20 mouse cellular contexts compared by ENCODE assay signal in the genomic region with DNA sequence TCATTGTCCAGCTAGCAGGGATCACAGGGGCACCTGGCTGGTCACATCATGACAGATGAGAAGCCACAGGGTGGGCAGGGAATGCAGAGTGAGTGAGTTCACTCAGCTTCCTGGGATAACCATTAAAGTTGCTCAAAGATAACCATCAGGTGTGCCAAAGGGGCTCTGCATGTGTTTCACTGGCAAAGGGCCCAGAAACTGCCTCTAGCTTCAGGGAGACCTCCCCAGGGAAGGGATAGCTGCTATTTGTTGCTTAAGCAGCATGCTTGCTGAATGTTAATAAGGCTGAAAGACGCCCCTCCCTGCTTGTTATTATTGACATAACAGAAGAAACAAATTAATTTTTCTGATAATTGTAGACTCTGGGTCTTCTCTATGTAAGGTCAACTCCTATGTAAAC. TPM values are rescaled to one million over a fixed set of nuclear protein-coding genes. Genes with fewer than 3 reads are reported as not detected.
DNase-seq lines count a peak whose midpoint lies in the region; ATAC-seq and TF ChIP-seq lines count a peak whose summit lies in the region.
"Had no signal": no experiment of that assay in that cellular context is flagged by ENCODE, and none has a peak within 500 bp of the region (broad histone marks: within the 10 kb centered on the region; RNA-seq: fewer than 3 reads in every experiment).

No protein-coding gene starts in this region.

- H3K4me1 ChIP-seq in forebrain, embryonic 13.5 days, result peaks cover 37% of the 10 kb centered on the region
- H3K4me1 ChIP-seq in forebrain, postnatal 0 days (ENCODE audit: insufficient read depth), result peaks cover 14% of the 10 kb centered on the region
- H3K4me1 ChIP-seq in midbrain, embryonic 12.5 days, result peaks cover 32% of the 10 kb centered on the region
- peaks cover 22% of the 10 kb centered on the region for H3K4me1 ChIP-seq in midbrain, embryonic 15.5 days
- peaks cover 50% of the 10 kb centered on the region for H3K4me1 ChIP-seq in liver, embryonic 12.5 days
- peaks cover 9% of the 10 kb centered on the region for H3K4me1 ChIP-seq in thymus, adult 2 months (replicated peaks; ENCODE audit: control insufficient read depth, insufficient read depth, low read length)

- DNase-seq in forebrain, postnatal 0 days, result no peak
- DNase-seq in NIH3T3 (ENCODE audit: low read depth), result peak; percentile 51
- no peak for DNase-seq in thymus, adult 2 months
- DNase-seq: adrenal gland, adult 8-10 months; cerebellum, adult 9-10 months; gastrocnemius, postnatal 14 days; heart, adult 2 months; kidney, adult 2 months; kidney, postnatal 36 days; layer of hippocampus, adult 9-11 months; liver, embryonic 13.5 days; right cerebral cortex, postnatal 14 days; thymus, postnatal 14 days had no signal

- ATAC-seq in forebrain, embryonic 13.5 days, result no peak
- ATAC-seq in forebrain, postnatal 0 days, result no peak
- ATAC-seq in midbrain, embryonic 12.5 days (ENCODE audit: low FRiP score, low read depth), result no peak
- ATAC-seq in midbrain, embryonic 15.5 days (replicated peaks), result no peak
- ATAC-seq in liver, embryonic 12.5 days, result no peak

- peak overlapping the region; percentile 25; the same call in 1 of the 2 replicates for H3K27ac ChIP-seq in forebrain, embryonic 13.5 days
- H3K27ac ChIP-seq in forebrain, postnatal 0 days (ENCODE audit: low read depth, low read length), result no peak overlapping the region
- H3K27ac ChIP-seq in midbrain, embryonic 12.5 days (replicated peaks), result 0 out of 2 replicates have a peak overlapping the region, but pooled peaks have one; percentile 26
- H3K27ac ChIP-seq in midbrain, embryonic 15.5 days, result no peak overlapping the region
- H3K27ac ChIP-seq in liver, embryonic 12.5 days, result 0 out of 2 replicates have a peak overlapping the region, but pooled peaks have one; percentile 1
- no peak overlapping the region for H3K27ac ChIP-seq in thymus, adult 2 months (ENCODE audit: control insufficient read depth, insufficient read depth, low read length)
- H3K27ac ChIP-seq: heart, adult 2 months; heart, embryonic 15.5 days; neural tube, embryonic 13.5 days; stomach, embryonic 15.5 days had no signal

- H3K9ac ChIP-seq in forebrain, embryonic 13.5 days, result no peak overlapping the region
- no peak overlapping the region for H3K9ac ChIP-seq in forebrain, postnatal 0 days
- no peak overlapping the region for H3K9ac ChIP-seq in midbrain, embryonic 12.5 days (replicated peaks)
- no peak overlapping the region for H3K9ac ChIP-seq in midbrain, embryonic 15.5 days
- no peak overlapping the region for H3K9ac ChIP-seq in liver, embryonic 12.5 days
- H3K9ac ChIP-seq: heart, embryonic 15.5 days; liver, embryonic 13.5 days; neural tube, embryonic 13.5 days; stomach, embryonic 15.5 days had no signal

- no peak overlapping the region for H3K4me3 ChIP-seq in forebrain, embryonic 13.5 days
- H3K4me3 ChIP-seq in forebrain, postnatal 0 days (ENCODE audit: low read depth, low read length), result no peak overlapping the region
- no peak overlapping the region for H3K4me3 ChIP-seq in midbrain, embryonic 12.5 days
- H3K4me3 ChIP-seq in midbrain, embryonic 15.5 days, result no peak overlapping the region
- no peak overlapping the region for H3K4me3 ChIP-seq in liver, embryonic 12.5 days
- H3K4me3 ChIP-seq in thymus, adult 2 months (ENCODE audit: control insufficient read depth, insufficient read depth, low read length), result no peak overlapping the region
- H3K4me3 ChIP-seq: heart, adult 2 months; heart, embryonic 15.5 days; liver, embryonic 13.5 days; neural tube, embryonic 13.5 days; stomach, embryonic 15.5 days had no signal

- no peak for TF ChIP-seq POLR2A in thymus, adult 2 months (IDR thresholded peaks at IDR 0.05; ENCODE audit: control insufficient read depth, extremely low read depth, insufficient read depth, low read length, poor library complexity)

- no peaks in the 10 kb centered on the region for H3K27me3 ChIP-seq in forebrain, embryonic 13.5 days
- H3K27me3 ChIP-seq in forebrain, postnatal 0 days (ENCODE audit: insufficient read depth, low read length), result no peaks in the 10 kb centered on the region
- H3K27me3 ChIP-seq in midbrain, embryonic 12.5 days, result no peaks in the 10 kb centered on the region
- H3K27me3 ChIP-seq in midbrain, embryonic 15.5 days (replicated peaks), result no peaks in the 10 kb centered on the region
- H3K27me3 ChIP-seq in liver, embryonic 12.5 days (replicated peaks), result peaks cover 8% of the 10 kb centered on the region
- H3K27me3 ChIP-seq in thymus, adult 2 months (ENCODE audit: control insufficient read depth, insufficient read depth, low read length), result no peaks in the 10 kb centered on the region
- H3K27me3 ChIP-seq: heart, embryonic 15.5 days; neural tube, embryonic 13.5 days; stomach, embryonic 15.5 days had no signal

- peaks cover 22% of the 10 kb centered on the region for H3K36me3 ChIP-seq in forebrain, embryonic 13.5 days (ENCODE audit: poor library complexity, severe bottlenecking)
- H3K36me3 ChIP-seq in forebrain, postnatal 0 days (ENCODE audit: insufficient read depth), result peaks cover 7% of the 10 kb centered on the region; the same call in 1 of the 2 replicates
- H3K36me3 ChIP-seq in midbrain, embryonic 12.5 days, result peaks cover 15% of the 10 kb centered on the region
- no peaks in the 10 kb centered on the region for H3K36me3 ChIP-seq in midbrain, embryonic 15.5 days (replicated peaks)
- H3K36me3 ChIP-seq in liver, embryonic 12.5 days, result no peaks in the 10 kb centered on the region
- no peaks in the 10 kb centered on the region for H3K36me3 ChIP-seq in thymus, adult 2 months (ENCODE audit: control insufficient read depth, insufficient read depth, low read length)
- H3K36me3 ChIP-seq: heart, embryonic 15.5 days; liver, embryonic 13.5 days had no signal

- 37% methylated on average over 1 of the region's 1 CpGs for WGBS in forebrain, embryonic 13.5 days
- 21% methylated on average over 1 of the region's 1 CpGs for WGBS in forebrain, postnatal 0 days
- 70% methylated on average over 1 of the region's 1 CpGs for WGBS in midbrain, embryonic 12.5 days
- WGBS in midbrain, embryonic 15.5 days, result 39% methylated on average over 1 of the region's 1 CpGs
- WGBS in liver, embryonic 12.5 days (ENCODE audit: insufficient replicate concordance), result 75% methylated on average over 1 of the region's 1 CpGs
- WGBS in thymus, adult 2 months, result 95% methylated on average over 1 of the region's 1 CpGs

- TF ChIP-seq CTCF in forebrain, postnatal 0 days (IDR thresholded peaks at IDR 0.05; ENCODE audit: low read depth), result no peak
- TF ChIP-seq CTCF in thymus, adult 2 months (IDR thresholded peaks at IDR 0.05; ENCODE audit: borderline replicate concordance, control insufficient read depth, extremely low read depth, insufficient read depth, low read length, poor library complexity), result no peak

- H3K4me2 ChIP-seq in forebrain, embryonic 13.5 days, result no peak overlapping the region
- H3K4me2 ChIP-seq in forebrain, postnatal 0 days (ENCODE audit: low read depth), result no peak overlapping the region
- no peak overlapping the region for H3K4me2 ChIP-seq in midbrain, embryonic 12.5 days (replicated peaks)
- no peak overlapping the region for H3K4me2 ChIP-seq in midbrain, embryonic 15.5 days
- H3K4me2 ChIP-seq in liver, embryonic 12.5 days, result no peak overlapping the region
- H3K4me2 ChIP-seq: heart, embryonic 15.5 days; liver, embryonic 13.5 days; neural tube, embryonic 13.5 days; stomach, embryonic 15.5 days had no signal

- H3K9me3 ChIP-seq in forebrain, embryonic 13.5 days (replicated peaks), result no peaks in the 10 kb centered on the region
- no peaks in the 10 kb centered on the region for H3K9me3 ChIP-seq in forebrain, postnatal 0 days (ENCODE audit: low read length)
- H3K9me3 ChIP-seq in midbrain, embryonic 12.5 days, result no peaks in the 10 kb centered on the region
- no peaks in the 10 kb centered on the region for H3K9me3 ChIP-seq in midbrain, embryonic 15.5 days
- no peaks in the 10 kb centered on the region for H3K9me3 ChIP-seq in liver, embryonic 12.5 days (replicated peaks)
- H3K9me3 ChIP-seq: heart, embryonic 15.5 days; liver, embryonic 13.5 days; neural tube, embryonic 13.5 days; stomach, embryonic 15.5 days had no signal

RNA-seq across cellular contexts. Expression of a gene that starts 10.4 kb away (rescaled TPM):
- polyA plus RNA-seq in forebrain, embryonic 13.5 days (2015; fragmentation: Nextera tagmentation; extraction: Ambion mirVana), result 29.4 and 34.9 TPM in 2 replicates
- total RNA-seq in forebrain, postnatal 0 days (2014; rRNA removed), result 16.7 and 26.7 TPM in 2 replicates
- polyA plus RNA-seq in forebrain, postnatal 0 days (2015; fragmentation: Nextera tagmentation; extraction: Ambion mirVana), result 66.3 and 68.6 TPM in 2 replicates
- 81.7 and 87.7 TPM in 2 replicates for polyA plus RNA-seq in midbrain, embryonic 12.5 days (2016; fragmentation: Nextera tagmentation; extraction: Ambion mirVana)
- polyA plus RNA-seq in midbrain, embryonic 15.5 days (2015; fragmentation: Nextera tagmentation; extraction: Ambion mirVana), result 38.7 and 43.4 TPM in 2 replicates
- polyA plus RNA-seq in liver, embryonic 12.5 days (2016; fragmentation: Nextera tagmentation; extraction: Ambion mirVana), result 14.1 and 15.3 TPM in 2 replicates
- polyA plus RNA-seq in thymus, adult 2 months (2012; rRNA removed), result 9.8 and 25.4 TPM in 2 replicates

RNA-seq across cellular contexts. Expression of a gene that starts 53.2 kb away (rescaled TPM):
- 233 and 248 TPM in 2 replicates for polyA plus RNA-seq in forebrain, embryonic 13.5 days (2015; fragmentation: Nextera tagmentation; extraction: Ambion mirVana)
- 75.9 and 88.9 TPM in 2 replicates for total RNA-seq in forebrain, postnatal 0 days (2014; rRNA removed)
- polyA plus RNA-seq in forebrain, postnatal 0 days (2015; fragmentation: Nextera tagmentation; extraction: Ambion mirVana), result 360 and 367 TPM in 2 replicates
- 209 and 214 TPM in 2 replicates for polyA plus RNA-seq in midbrain, embryonic 12.5 days (2016; fragmentation: Nextera tagmentation; extraction: Ambion mirVana)
- polyA plus RNA-seq in midbrain, embryonic 15.5 days (2015; fragmentation: Nextera tagmentation; extraction: Ambion mirVana), result 344 and 347 TPM in 2 replicates
- polyA plus RNA-seq in liver, embryonic 12.5 days (2016; fragmentation: Nextera tagmentation; extraction: Ambion mirVana), result 134 and 135 TPM in 2 replicates
- 145 and 148 TPM in 2 replicates for polyA plus RNA-seq in thymus, adult 2 months (2012; rRNA removed)

Comparison
In these comparisons a context has a peak if more than half of its experiments do, and no peak if none do; other contexts are left out.
1. H3K27ac ChIP-seq: peak in forebrain, embryonic 13.5 days (single experiment), midbrain, embryonic 12.5 days (single experiment) and liver, embryonic 12.5 days (single experiment); none in forebrain, postnatal 0 days (single experiment), midbrain, embryonic 15.5 days (single experiment) and thymus, adult 2 months (single experiment).